Mouse (Mus musculus): ENCODE data around the gene Krt2. TPM values are rescaled to one million over a fixed set of nuclear protein-coding genes. Genes with fewer than 3 reads are reported as not detected.

The Krt2 gene
- not detected in 2 replicates for polyA plus RNA-seq (2015; fragmentation: Nextera tagmentation; extraction: Ambion mirVana)

GRCm38 (mm10) chr15:101817875-101818274 is at the start of gene Krt2:
Gene Krt2, minus strand, starts transcription at chr15:101818169.
- H3K4me2 ChIP-seq (ENCODE audit: low read depth, low read length): no peak within 1 kb of the TSS
- ATAC-seq (ENCODE audit: low read depth): no peak
- no peaks in the 10 kb centered on the region; the same call in 1 of the 2 replicates for H3K27me3 ChIP-seq (ENCODE audit: control insufficient read depth, insufficient read depth, low read depth, low read length)
- no peaks in the 10 kb centered on the region for H3K36me3 ChIP-seq (ENCODE audit: control insufficient read depth, insufficient read depth)
- H3K27ac ChIP-seq (ENCODE audit: low read length): no peak within 1 kb of the TSS
- H3K9ac ChIP-seq (ENCODE audit: low read depth, low read length): no peak within 1 kb of the TSS
- no peaks in the 10 kb centered on the region for H3K9me3 ChIP-seq (replicated peaks; ENCODE audit: control insufficient read depth, low read length)
- no peaks in the 10 kb centered on the region for H3K4me1 ChIP-seq (ENCODE audit: control insufficient read depth, low read depth, low read length)
- no peak within 1 kb of the TSS for H3K4me3 ChIP-seq (ENCODE audit: low read depth, low read length)
- WGBS (ENCODE audit: insufficient replicate concordance): 59% methylated on average over 16 of the region's 16 CpGs

- H3K9me3 ChIP-seq (replicated peaks; ENCODE audit: control insufficient read depth, low read length): no peaks in the 10 kb centered on the region
- no peaks in the 10 kb centered on the region for H3K36me3 ChIP-seq (ENCODE audit: control insufficient read depth, insufficient read depth)
- no peaks in the 10 kb centered on the region for H3K4me1 ChIP-seq (ENCODE audit: control insufficient read depth, low read depth, low read length)
- H3K4me3 ChIP-seq (ENCODE audit: low read depth, low read length): no peak overlapping the region
- no peaks in the 10 kb centered on the region for H3K27me3 ChIP-seq (ENCODE audit: control insufficient read depth, insufficient read depth, low read depth, low read length)
- no peak overlapping the region for H3K27ac ChIP-seq (ENCODE audit: low read length)
- H3K4me2 ChIP-seq (ENCODE audit: low read depth, low read length): no peak overlapping the region
- ATAC-seq (ENCODE audit: low read depth): no peak
- 53% methylated on average over 7 of the region's 7 CpGs for WGBS (ENCODE audit: insufficient replicate concordance)
- no peak overlapping the region for H3K9ac ChIP-seq (ENCODE audit: low read depth, low read length)
These were observed 48.8 kb upstream of the Krt2 start for GRCm38 (mm10) chr15:101866754-101867153.

DNA sequence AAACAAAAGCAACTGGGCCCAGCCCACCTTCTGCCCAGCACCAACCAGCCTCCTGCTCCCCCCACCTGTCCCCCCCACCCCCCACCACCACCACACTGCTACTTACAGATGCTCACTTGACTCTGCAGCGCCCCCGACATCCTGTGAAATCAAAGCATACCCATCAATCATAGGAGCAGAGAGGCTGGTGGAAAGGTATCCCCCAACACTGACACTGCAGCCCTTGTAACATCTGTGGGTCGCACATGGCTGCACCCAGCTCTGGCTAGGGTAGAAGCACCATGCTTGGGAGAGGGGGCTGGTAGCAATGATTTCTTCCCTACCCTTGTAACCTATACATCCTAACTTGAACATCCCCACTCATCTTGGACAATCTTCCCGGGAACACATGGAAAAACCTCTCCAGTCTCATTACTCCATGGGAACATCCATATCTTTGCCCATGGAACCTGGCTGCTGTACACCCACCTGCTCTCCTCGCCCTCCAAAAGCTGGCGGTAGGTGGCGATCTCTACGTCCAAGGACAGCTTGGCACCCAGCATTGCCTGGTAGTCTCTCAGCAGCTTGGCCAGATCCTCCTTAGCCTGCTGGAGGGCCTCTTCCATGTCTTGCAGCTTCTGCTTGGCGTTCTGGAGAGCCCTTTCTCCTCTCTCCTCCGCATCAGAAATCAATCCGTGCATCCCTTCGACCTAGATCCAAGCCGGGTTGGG is 42.6 kb upstream of the Krt2 start:
- H3K27me3 ChIP-seq (ENCODE audit: control insufficient read depth, insufficient read depth, low read depth, low read length): peaks cover 37% of the 10 kb centered on the region
- no peak for ATAC-seq (ENCODE audit: low read depth)
- WGBS (ENCODE audit: insufficient replicate concordance): 40% methylated on average over 13 of the region's 13 CpGs
- no peak overlapping the region for H3K4me2 ChIP-seq (ENCODE audit: low read depth, low read length)
- no peaks in the 10 kb centered on the region for H3K36me3 ChIP-seq (ENCODE audit: control insufficient read depth, insufficient read depth)
- no peak overlapping the region for H3K4me3 ChIP-seq (ENCODE audit: low read depth, low read length)
- no peak overlapping the region for H3K9ac ChIP-seq (ENCODE audit: low read depth, low read length)
- no peaks in the 10 kb centered on the region for H3K9me3 ChIP-seq (replicated peaks; ENCODE audit: control insufficient read depth, low read length)
- H3K27ac ChIP-seq (ENCODE audit: low read length): no peak overlapping the region
- no peaks in the 10 kb centered on the region for H3K4me1 ChIP-seq (ENCODE audit: control insufficient read depth, low read depth, low read length)

DNA sequence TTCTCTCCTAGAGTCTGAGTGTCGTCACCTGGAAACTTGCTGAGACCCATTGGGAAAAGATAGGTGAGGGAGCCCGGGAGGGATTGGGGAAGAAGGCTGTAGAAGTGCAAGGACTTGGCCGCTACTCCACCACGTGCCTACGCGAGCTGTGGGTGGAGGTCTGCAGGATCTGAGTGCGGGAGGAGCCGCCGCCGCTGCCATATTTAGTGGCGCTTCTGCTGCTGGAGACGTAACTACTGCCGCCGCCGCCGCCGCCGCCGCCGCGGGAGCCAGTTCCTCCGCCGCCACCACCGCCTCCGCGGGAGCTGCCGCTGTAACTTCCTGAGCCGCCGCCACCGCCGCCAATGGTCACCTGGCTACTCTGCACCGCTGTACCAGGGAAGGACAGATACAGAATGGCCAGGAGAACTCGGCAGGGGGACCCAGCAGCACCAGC is 41.8 kb upstream of the Krt2 start:
- peak overlapping the region; percentile 34 for H3K4me3 ChIP-seq (ENCODE audit: low read depth, low read length)
- H3K27ac ChIP-seq (ENCODE audit: low read length): no peak overlapping the region
- H3K4me2 ChIP-seq (ENCODE audit: low read depth, low read length): peak overlapping the region; percentile 53
- no peaks in the 10 kb centered on the region for H3K4me1 ChIP-seq (ENCODE audit: control insufficient read depth, low read depth, low read length)
- H3K27me3 ChIP-seq (ENCODE audit: control insufficient read depth, insufficient read depth, low read depth, low read length): peaks cover 37% of the 10 kb centered on the region
- H3K9me3 ChIP-seq (replicated peaks; ENCODE audit: control insufficient read depth, low read length): no peaks in the 10 kb centered on the region
- 0% methylated on average over 33 of the region's 33 CpGs for WGBS (ENCODE audit: insufficient replicate concordance)
- ATAC-seq (ENCODE audit: low read depth): no peak
- H3K9ac ChIP-seq (ENCODE audit: low read depth, low read length): no peak overlapping the region
- no peaks in the 10 kb centered on the region for H3K36me3 ChIP-seq (ENCODE audit: control insufficient read depth, insufficient read depth)

DNA sequence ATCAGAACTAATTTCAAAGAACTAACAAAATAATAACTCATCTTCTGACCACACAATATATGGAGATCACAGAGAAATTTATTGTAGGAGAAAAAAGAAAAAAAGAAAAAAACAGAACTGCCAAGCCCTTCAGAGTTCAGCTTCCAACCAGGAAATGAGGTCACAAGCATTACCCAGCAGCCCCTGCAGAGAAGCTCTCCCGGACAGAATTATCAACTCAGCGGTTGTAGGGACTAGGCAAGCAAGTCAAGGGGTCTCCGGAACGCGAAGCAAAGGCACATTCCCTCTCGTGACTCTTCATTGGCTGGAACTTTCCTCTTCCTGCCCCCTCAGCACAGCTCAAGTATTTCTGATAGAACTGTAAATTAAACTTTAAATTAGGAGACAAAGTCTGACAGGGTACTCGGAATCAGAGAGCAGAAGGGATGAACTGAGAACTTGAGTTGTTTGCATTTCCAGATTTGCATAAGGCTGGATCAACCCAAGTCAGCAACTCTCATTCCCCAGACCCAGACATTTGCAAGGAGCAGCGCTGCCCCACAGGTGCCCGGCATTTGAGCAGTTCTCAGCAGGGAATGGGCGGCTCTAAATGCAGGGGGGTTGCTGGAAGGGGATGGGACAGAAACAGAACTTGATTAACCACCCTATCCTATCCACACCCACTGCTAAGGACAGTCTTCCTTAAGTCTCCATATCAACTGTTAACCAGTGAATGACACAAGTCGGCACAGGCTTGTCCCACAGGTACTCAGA is 40.9 kb upstream of the Krt2 start:
- Histone ChIP-seq H3K27ac (ENCODE audit: low read length) (no peak overlapping the region), H3K4me1 (ENCODE audit: control insufficient read depth, low read depth, low read length) (no peaks in the 10 kb centered on the region), H3K9ac (ENCODE audit: low read depth, low read length) (no peak overlapping the region), H3K4me3 (ENCODE audit: low read depth, low read length) (no peak overlapping the region), H3K4me2 (ENCODE audit: low read depth, low read length) (no peak overlapping the region), H3K9me3 (replicated peaks; ENCODE audit: control insufficient read depth, low read length) (no peaks in the 10 kb centered on the region), H3K27me3 (ENCODE audit: control insufficient read depth, insufficient read depth, low read depth, low read length) (peaks cover 39% of the 10 kb centered on the region), H3K36me3 (ENCODE audit: control insufficient read depth, insufficient read depth) (no peaks in the 10 kb centered on the region)
- WGBS (ENCODE audit: insufficient replicate concordance): 10% methylated on average over 11 of the region's 11 CpGs
- ATAC-seq (ENCODE audit: low read depth): no peak

- Histone ChIP-seq H3K9me3 (replicated peaks; ENCODE audit: control insufficient read depth, low read length) (no peaks in the 10 kb centered on the region), H3K4me3 (ENCODE audit: low read depth, low read length) (no peak overlapping the region), H3K4me2 (ENCODE audit: low read depth, low read length) (no peak overlapping the region), H3K27me3 (ENCODE audit: control insufficient read depth, insufficient read depth, low read depth, low read length) (peaks cover 41% of the 10 kb centered on the region), H3K36me3 (ENCODE audit: control insufficient read depth, insufficient read depth) (no peaks in the 10 kb centered on the region), H3K4me1 (ENCODE audit: control insufficient read depth, low read depth, low read length) (no peaks in the 10 kb centered on the region), H3K9ac (ENCODE audit: low read depth, low read length) (no peak overlapping the region), H3K27ac (ENCODE audit: low read length) (no peak overlapping the region)
- no peak for ATAC-seq (ENCODE audit: low read depth)
- WGBS (ENCODE audit: insufficient replicate concordance): 39% methylated on average over 5 of the region's 5 CpGs
These were observed 38.7 kb upstream of the Krt2 start for GRCm38 (mm10) chr15:101856696-101857095.

DNA sequence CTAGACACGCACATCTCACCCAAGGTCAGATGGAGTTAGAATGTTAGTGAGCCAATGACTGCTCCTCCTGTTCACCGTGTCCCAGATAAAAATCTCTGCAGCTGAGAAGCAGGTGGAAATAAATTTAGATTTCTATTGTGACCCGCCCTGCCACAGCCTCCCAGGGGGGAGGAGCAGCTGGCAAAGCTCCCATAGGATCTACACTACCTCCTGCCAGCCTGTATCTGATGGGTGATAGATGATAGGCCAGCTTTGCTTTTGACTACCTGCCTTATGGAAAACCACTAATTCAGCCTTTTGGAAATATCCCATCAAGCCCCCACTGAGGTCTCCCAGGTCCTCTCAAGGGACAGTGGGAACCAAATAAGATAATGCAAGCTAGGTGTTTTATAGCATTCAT is 37.8 kb upstream of the Krt2 start:
- ATAC-seq (ENCODE audit: low read depth): no peak
- no peak overlapping the region for H3K27ac ChIP-seq (ENCODE audit: low read length)

GRCm38 (mm10) chr15:101854294-101854693 is 36.3 kb upstream of the Krt2 start:
- no peak overlapping the region for H3K27ac ChIP-seq (ENCODE audit: low read length)
- H3K4me2 ChIP-seq (ENCODE audit: low read depth, low read length): no peak overlapping the region
- WGBS (ENCODE audit: insufficient replicate concordance): 13% methylated on average over 5 of the region's 5 CpGs
- no peaks in the 10 kb centered on the region for H3K9me3 ChIP-seq (replicated peaks; ENCODE audit: control insufficient read depth, low read length)
- peaks cover 18% of the 10 kb centered on the region for H3K27me3 ChIP-seq (ENCODE audit: control insufficient read depth, insufficient read depth, low read depth, low read length)
- H3K4me3 ChIP-seq (ENCODE audit: low read depth, low read length): no peak overlapping the region
- H3K36me3 ChIP-seq (ENCODE audit: control insufficient read depth, insufficient read depth): no peaks in the 10 kb centered on the region
- ATAC-seq (ENCODE audit: low read depth): no peak
- no peaks in the 10 kb centered on the region for H3K4me1 ChIP-seq (ENCODE audit: control insufficient read depth, low read depth, low read length)
- no peak overlapping the region for H3K9ac ChIP-seq (ENCODE audit: low read depth, low read length)

More for the DNA sequence above, 37.8 kb upstream of the Krt2 start:
- Histone ChIP-seq H3K4me1 (ENCODE audit: control insufficient read depth, low read depth, low read length) (no peaks in the 10 kb centered on the region), H3K9me3 (replicated peaks; ENCODE audit: control insufficient read depth, low read length) (no peaks in the 10 kb centered on the region), H3K4me2 (ENCODE audit: low read depth, low read length) (no peak overlapping the region), H3K4me3 (ENCODE audit: low read depth, low read length) (no peak overlapping the region), H3K9ac (ENCODE audit: low read depth, low read length) (no peak overlapping the region), H3K27me3 (ENCODE audit: control insufficient read depth, insufficient read depth, low read depth, low read length) (peaks cover 33% of the 10 kb centered on the region), H3K36me3 (ENCODE audit: control insufficient read depth, insufficient read depth) (no peaks in the 10 kb centered on the region)
- 39% methylated on average over 3 of the region's 3 CpGs for WGBS (ENCODE audit: insufficient replicate concordance)

GRCm38 (mm10) chr15:101852571-101852970 is 34.6 kb upstream of the Krt2 start:
- ATAC-seq (ENCODE audit: low read depth): no peak
- Histone ChIP-seq H3K4me3 (ENCODE audit: low read depth, low read length) (no peak overlapping the region), H3K36me3 (ENCODE audit: control insufficient read depth, insufficient read depth) (no peaks in the 10 kb centered on the region), H3K27ac (ENCODE audit: low read length) (no peak overlapping the region), H3K4me2 (ENCODE audit: low read depth, low read length) (no peak overlapping the region), H3K4me1 (ENCODE audit: control insufficient read depth, low read depth, low read length) (no peaks in the 10 kb centered on the region), H3K9ac (ENCODE audit: low read depth, low read length) (no peak overlapping the region), H3K9me3 (replicated peaks; ENCODE audit: control insufficient read depth, low read length) (no peaks in the 10 kb centered on the region), H3K27me3 (ENCODE audit: control insufficient read depth, insufficient read depth, low read depth, low read length) (peaks cover 9% of the 10 kb centered on the region)
- WGBS (ENCODE audit: insufficient replicate concordance): 14% methylated on average over 5 of the region's 5 CpGs
